Mouse (Mus musculus) kidney, postnatal 4 days (tissue): ENCODE results near the gene Celf2.

Source experiments
- DNase-seq, 2 experiments: peaks; one replicate each; pipeline ENCODE4 v3.0.0; 2021; ENCODE audit warnings: mixed read lengths in 2 of 2

Celf2 gene

DNA sequence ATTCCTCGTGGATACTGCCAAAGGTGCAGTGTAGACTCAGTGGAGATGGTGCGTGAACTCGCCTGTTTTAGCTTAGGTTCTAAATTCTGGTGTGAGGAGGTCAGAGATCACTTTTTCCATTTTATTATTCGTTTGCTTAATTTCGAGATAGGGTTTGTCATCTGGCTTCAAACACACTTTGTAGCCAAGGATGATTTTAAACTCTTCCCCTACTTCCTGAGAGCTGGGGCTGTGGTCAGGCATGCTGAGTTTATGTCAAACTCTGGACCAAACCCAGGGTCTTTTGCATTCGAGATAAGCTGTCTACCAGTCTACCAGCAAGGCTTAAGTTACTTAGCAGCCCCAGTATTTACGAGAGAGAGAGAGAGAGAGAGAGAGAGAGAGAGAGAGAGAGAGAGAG is 429.3 kb downstream of the Celf2 start:
- DNase-seq = no peak

DNA sequence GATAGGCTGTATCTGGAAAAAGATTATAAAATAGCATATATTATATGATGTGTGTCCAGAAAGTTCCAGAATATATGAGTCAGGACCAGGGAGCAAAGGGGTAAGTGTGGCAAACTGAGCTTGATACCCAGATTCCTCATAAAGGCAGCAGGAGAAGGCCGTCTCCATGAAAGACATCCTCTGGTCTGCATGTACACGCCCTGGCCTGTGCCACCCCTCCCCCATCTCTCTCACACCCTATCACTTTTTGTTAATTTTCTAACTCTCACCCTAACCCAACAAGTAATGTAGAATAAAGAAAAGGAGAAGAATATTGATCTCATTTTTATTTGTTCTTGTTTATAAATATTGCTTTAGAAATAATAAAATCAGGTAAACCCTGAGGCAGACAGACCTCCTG is 430.0 kb downstream of the Celf2 start:
- DNase-seq = no peak

DNA sequence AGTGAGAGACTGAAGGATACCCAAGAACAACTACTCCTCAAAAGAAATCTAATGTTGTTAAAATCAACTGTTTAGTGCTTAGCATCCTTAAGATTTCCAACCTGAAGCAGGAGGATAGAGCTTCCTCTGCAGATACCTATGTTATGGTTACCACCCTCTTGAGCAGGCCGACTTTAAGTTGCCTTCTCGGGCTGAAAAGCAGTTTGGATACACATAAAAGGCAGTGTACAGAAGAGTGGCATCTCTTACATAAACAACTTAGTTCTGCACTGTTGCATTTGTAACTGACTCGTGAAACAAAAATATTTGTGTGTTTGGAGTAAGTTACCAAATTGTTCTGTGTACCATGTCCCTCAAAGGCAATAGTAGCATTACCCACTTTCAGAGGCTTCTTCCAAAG is 435.6 kb downstream of the Celf2 start:
- no peak for DNase-seq

DNA sequence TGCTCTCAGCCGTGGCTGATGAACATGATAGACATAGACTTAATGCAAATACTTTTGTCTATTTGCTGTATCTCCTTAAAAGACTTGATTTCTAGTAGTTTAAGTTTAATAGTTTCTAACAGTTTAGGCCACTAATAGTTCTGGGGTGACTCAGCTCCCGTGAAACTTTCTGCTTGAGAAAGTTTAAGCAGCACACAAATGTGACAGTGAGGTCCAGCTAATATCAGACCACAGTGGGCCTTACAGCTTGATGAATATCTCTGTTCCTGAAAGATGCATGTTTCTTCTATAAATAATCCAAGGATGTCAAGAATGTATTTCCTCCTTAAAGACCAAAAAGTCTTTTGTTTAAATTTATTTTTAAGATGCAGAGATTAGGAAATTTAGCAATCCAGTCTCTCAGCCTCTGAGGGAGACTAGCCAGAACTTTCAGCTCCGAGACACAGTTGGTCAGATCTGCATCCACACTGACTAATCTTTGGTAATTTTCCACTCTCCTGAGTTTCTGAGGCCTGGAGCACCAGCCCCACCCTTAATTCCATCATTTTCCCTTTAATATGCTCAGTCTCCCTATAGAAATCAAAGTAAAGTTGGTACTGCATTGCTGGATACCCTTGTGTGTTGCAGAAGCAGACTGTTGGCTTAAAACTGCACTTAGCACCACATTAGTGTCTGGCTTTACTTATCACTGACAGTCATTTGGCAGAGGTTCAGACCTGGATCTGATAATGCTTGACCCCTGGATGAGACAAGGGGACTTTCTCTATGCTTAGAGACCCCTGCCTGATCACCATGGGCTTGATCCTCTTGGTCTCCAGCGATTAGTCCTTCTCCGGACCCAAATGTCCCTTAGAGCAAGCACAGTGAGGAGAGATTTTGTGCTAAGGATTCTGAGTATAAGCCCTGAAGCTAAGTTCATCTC is 436.8 kb downstream of the Celf2 start:
- DNase-seq = no peak

DNA sequence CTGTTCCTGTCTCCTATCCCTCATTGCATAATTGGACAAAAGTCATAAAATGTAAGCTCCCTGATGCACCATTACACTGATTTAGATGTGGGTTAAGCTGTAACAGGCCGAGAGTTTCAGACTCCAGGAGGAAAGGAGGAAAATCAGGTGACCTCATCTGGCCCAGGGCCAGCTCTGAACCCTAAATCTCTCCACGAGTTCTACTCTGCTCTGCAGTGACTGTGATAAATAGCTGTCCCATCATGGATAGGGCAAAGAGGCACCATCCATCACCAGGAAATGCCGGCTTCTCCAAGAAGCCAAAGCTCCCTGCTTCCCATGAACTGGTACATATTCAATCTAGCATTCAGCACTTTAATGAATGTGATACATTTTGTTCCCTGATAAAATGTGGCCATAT is 439.9 kb downstream of the Celf2 start:
- DNase-seq = peak; percentile 39 to 45

DNA sequence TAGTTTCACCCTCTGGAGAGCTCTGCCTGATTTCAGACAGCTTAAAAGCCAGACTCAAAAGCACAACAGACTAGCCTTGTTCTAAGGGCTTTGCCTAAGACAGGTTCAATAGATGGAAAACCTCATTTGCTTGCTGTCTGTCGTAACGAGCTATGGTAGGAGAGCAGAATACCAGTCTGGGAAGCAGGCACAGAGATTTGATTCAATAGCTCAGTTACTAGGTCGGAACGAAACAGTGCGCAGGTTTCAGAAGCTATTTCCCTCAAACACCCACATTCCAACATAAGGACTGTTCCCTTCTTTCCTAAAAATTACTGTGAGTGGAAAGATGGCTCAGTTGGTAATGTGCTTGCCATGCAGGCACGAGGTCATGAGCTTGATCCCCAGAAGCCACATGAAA is 441.1 kb downstream of the Celf2 start:
- DNase-seq = no peak

DNA sequence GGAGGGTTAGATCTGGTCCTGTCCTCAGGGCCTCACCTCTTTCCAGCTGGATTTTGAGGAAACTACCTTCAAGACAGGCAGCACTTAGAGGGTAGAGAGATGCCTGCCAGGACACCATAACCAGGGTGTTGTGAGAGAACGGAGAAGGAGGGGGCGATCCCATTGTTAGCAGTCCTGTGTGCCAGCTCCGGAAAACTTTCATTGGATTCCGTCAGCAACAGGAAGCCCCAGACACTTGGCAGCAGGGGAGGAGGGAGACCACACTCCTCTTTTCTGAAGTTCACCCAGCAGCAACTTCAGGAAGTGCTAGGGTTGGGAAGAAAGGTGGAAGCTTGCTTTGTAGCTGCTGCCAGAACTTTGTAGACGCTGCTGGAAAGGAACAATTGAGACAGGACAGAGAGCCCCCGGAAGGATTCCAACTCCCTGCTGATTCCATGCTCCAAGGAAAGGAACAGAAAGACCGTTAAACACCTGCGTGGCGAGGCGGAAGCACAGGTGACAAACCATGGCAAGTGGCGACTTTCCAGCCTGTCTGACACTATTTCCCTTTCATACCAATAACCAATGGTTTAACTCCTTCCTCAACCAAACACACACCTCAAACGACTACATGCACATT is 445.7 kb downstream of the Celf2 start:
- DNase-seq = peak in 1 of 2 experiments; percentile 30

DNA sequence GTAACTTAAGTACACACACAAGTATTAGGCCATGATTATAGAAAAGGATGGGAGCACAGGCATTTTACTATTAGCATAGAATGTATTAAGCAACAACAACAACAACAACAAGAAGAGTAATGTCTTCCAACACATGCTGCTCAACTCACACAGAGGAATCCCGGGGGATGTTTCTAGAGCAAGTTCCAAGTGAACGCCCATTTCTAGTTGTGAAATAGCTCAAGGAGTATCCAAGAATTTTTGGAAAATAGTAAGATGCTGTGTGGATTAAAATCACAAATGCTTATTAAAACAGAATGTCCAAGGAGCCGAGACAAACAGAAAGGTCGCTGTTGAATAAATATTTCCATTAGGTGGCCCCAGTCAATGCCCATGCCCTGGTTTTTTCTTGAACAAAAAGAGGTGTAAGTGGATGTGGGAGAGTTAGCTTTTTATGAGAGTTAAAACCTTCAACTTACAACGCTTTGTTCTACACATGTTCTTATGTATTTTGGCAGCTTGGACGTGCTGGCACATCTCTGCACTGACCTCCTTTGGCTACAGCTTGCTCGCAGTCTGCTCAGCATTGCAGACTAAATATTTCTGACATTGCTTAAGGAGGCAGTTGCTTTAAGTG is 448.8 kb downstream of the Celf2 start:
- no peak for DNase-seq

DNA sequence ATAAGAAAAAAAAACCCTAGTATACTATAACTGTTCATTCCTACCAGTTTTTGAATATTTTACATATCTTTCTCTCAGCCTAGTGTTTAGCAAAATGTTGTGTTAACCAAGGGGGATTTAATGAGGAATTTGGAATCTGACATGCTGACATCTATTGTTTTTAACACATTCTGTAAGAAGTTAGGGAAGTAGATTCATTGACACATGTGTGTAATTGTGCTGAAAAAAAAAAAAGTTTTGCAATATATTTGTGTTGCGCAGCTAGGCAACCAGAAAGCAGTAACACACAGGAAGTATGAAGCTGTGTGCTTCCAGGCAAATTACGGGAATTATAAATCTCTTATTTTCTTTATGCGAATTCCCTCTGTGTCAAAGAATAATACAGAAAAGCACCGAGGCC is 453.0 kb downstream of the Celf2 start:
- no peak for DNase-seq

DNA sequence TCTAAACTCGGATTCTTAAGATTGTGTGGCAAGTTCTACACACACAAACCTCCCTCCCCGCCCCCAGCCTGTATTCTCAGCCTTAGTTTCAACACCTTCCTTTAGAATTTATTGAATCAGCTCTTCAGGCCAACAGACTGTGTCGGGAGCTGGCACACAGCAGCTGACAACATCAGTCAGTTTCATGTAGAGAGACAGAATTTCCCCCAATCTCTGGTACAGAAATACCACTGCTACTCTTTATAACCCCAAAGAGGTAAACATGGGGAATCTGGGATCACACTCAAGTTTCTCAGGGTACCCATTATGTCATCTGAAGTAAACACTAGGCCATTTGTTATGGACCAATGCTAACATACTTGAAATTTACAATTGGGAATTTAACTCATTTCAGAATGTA is 453.4 kb downstream of the Celf2 start:
- DNase-seq = no peak

DNA sequence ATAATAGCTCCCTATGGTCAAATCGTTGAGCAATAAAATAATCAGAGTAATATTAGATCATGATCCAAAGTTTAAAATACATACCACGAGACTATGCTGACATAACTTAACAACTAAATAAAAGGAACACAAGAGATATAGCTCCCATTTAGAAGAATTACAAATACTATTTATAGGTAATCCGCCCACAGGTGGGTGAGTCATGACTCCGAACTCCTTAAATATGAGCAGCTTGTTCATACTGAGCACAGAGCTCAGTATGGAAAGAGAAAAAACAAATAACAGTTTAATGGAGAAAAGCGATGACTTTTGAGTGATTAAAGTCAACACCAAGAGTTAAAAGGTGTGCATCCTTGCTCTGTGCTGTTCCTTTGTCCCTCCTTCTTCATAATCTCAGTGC is 458.3 kb downstream of the Celf2 start:
- no peak for DNase-seq

DNA sequence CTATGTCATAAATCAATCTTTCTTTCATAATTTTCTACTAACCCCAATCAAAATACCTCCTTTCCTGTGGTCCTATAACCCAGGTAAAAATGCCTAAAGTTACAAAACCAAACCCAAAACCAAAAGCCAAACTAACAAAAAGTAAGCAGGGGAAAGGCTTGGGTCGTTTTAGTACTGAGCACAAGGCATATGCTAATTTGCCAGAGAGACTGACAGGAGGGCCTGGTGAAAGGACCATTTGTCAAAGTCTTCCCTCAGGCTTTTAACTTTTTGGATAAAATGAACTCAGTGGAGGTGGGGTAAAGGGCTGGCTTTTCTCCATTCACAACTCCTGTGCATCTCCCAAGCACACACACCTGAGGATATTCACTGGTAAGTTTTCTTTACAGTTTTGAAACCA is 463.2 kb downstream of the Celf2 start:
- DNase-seq = no peak

DNA sequence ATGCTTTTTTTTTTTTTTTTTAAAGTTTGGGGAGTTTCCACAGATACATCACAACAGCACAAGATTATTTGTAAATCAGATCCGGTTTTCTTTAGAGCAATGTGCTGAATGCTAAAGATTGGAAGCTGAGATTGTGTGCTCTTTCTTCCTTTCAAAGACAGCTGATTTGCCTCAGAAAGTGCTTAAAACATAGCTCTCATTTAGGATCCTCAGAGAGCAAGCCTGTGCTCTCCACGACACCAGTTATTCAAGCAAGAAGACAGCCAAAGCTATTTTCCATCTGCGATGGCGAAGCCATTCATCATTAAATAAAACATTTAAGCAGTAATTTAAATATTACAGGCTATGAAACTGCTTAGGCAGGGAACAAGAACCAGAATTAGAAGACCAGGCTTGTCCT is 463.8 kb downstream of the Celf2 start:
- peak in 1 of 2 experiments; percentile 13 for DNase-seq

DNA sequence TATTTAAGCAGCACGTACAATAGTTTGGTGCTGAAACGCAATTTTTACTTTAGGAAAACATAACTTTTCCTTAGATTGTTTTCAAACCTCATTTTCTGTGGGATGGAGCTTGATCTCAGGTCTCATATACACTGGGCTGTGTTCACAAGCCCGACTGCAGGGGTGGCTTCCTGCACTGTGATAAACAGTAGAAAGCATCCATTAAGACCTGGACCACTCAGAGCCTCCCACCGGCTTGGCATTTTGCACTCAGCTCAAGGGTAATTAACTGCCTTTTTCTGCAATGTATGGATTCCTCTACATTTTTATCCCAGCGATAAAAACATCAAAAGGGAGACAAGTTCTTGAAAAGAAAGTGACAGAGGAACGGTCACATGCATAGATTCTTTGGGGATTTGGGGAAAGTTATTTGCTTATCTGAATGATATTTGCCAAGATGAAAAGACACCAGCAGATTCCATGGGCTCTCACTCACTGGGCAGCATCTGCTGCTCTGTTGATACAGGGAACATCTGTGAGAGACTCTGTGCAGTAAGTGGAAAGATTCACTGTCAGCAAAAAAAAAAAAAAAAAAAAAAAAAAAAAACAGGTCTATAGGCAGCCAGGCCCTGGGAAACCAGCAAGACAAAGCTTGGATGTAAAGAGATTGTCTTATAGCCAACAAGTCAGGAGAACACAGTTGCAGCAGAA is 465.4 kb downstream of the Celf2 start:
- no peak for DNase-seq

DNA sequence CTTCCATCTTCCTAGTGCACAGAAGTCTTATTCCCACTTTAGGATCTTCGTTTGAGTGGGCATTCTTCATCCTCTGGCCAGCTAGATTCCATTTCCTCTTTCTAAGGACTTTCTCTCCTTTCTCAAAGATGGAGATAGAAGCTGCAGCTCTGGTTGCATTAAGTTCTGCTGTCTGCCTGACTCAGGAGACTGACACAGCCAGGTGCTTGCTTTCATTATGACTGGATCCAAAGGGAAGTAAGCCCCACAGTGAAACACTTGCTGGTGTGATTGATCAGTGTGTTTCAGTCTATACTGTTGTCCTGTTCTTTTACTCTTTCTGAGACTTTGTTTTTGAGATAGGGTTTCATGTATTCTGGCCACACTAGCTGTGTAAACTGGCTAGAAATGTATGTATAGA is 468.4 kb downstream of the Celf2 start:
- DNase-seq = no peak

DNA sequence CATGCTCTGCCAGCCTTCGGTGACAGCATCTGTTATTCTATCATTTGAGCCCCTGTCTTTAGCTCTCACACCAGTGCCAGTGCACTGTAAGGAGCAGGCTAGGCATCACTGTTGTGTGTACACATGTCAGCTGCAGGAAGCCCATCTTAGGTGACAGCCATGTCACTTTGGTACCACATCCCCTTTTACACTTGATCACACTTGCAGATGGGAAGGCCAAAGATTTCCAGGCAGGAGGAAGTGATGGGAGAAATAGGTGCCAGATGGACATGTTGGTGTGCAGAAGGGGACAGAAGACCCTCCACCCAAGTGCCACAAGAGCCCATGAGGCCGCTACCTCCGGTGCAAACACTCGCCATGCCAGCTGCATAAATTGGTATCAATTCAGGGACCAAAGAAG is 470.4 kb downstream of the Celf2 start:
- no peak for DNase-seq

DNA sequence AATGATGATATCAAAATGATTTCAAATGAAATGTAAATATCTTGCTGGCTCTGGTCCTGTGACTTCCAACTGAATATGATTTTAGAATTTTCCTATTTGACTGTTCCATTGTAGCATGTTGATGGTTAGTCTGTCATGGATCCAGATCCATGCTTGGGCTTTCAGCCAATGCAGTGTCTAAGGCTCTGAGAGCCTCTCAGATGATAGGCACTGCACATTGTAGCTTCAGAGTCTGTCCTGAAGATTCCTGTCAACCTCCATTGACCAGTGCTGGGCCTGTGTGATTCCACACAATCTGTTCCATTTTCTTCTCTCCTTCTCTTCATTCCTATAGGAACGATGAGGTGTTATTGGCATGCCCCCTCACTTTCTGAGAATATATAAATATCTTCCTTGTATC is 478.0 kb downstream of the Celf2 start:
- DNase-seq = no peak

DNA sequence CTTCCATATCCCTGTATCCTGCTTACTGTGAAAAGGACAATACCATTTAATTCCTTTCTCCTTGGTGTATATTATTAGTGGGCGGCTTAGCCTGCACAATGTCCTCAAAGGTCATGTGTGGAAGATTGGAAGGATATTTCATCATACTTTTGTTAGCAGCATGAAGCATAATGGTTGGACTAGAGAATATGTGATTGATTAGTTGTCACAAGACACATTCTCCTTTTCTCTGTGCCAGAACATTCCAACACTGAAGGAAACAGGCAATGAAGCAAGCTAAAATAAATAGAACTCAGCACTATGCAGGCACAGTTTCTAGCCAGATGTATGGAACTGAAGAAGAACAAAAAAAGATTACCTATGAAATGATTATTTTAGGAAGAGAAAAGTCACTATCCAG is 482.6 kb downstream of the Celf2 start:
- DNase-seq = no peak

DNA sequence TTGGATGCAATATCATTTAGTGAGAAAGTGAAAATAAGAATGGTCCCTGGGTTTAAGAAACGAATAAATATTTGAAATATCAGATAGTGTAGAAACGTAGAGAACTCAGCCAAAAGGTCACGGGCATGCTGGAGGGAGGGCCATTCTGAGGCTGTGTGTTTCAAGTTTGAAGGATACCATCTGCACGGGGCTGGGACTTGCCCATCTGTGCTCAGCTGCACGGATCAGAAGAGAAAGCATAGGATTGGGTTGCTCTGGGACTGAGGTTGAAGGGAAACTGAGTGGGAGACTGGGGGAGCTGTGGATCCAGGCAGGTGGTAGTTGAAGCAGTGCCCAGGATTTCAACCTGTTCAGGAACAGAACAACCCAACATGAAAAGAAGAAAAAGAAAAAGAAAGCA is 483.8 kb downstream of the Celf2 start:
- peak; percentile 54 to 60 for DNase-seq

DNA sequence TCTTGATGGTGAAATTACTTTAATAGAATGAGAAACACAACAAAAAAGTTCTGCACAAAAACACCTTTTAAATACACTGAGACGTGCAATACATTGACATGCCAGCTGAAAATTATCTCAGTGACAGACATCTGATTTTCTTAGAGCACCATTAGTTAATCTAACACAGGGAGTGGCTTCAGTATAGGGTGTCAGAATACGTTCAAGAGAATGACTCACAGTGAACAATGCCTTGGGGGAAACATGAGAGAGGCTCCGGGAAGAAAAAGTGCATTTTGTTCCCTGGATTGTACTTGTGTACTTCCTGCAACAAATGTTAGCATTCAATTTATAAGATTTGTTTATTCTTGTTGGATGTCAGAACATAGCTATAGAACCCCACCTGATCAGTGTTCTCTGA is 487.2 kb downstream of the Celf2 start:
- no peak for DNase-seq

DNA sequence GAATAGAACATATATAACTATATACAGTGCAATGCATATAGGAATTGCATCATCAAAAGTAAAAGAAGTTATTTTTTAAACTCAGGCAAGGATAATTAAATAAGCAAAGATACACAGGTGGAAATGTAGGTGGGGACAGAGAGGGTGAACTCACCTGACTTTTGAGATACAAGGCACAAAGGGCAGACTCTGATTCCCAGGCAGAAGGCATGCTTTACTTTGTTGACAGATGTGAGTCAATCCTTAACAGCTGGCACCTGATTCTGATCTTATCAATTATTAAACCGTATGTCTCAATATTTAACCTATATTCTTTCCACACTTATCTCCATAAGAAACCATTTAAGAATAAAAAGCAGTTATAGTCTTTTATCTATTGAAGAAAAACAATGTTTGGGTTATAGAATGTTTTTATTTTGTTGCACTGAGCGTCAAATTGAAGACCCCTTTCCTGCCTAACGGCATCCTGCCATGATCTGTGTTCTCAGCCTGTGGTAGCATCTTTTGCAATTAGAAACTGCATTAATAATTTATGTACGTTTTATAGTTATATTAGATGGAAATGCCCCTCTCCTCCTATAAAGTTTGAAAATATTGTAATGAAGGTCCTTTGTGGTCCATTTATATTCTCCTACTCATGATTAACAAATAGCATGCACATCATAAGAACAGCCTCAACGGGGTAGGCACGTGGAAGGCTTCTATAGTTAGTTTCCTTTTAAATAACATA is 491.8 kb downstream of the Celf2 start:
- no peak for DNase-seq

DNA sequence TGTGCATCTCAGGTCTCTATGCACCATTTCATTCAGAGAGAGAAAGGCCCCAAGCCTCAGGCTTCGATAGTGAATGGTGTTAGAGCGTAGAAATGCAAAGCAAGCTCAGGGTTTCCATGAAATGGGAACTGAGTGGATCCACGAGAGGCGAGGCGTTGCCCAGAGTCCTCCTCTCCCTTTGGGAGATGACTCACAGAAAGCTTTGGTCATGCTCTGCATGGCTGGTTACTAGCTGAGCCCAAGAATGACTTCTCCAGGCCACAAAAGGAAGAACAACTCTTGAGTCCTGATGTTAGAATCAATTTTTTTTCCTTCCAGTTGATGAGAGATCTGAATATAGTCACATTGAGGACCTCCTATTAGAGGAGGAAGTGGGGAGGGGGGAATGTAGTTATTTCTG is 496.2 kb downstream of the Celf2 start:
- no peak for DNase-seq

DNA sequence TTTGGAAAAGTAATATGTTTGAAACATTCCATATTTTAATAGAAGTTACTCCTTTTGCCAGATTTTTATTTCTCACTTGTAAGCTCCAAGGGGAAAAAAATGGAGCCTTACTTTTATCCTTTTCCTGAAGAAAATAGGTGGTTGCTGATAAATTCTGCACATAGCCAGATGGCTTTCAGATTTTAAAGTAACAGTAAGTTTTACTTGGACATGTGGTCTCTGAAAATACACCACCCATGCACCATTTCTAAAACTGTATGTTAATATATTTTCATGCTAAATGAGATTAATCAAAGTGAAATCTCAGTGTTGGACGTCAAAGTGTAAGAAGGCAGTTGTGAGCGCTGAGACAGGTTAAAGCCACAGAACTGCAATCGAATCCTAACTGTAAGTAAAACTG is 502.5 kb downstream of the Celf2 start:
- no peak for DNase-seq
